Mouse (Mus musculus) spleen, adult 2 months (tissue): Measurements from ENCODE around the gene Junb. TPM values are rescaled to one million over a fixed set of nuclear protein-coding genes. Genes with fewer than 3 reads are reported as not detected.

ENCODE experiments used
- DNase-seq, 2 experiments: peaks; one replicate each; pipeline versions ENCODE4 v3.0.0 to v3.0.0-alpha.2; 2012 to 2021; ENCODE audit warnings: low spot score in 2 of 2, low read depth in 1 of 2
- H3K27ac ChIP-seq: fragments of 200-500 bp; 2 replicates; pipeline ENCODE4 v1.5.1; 2012; ENCODE audit warnings: low read length, inconsistent platforms; ENCODE audit not compliant: insufficient read depth
- H3K27me3 ChIP-seq: fragments of 200-500 bp; 2 replicates; pipeline ENCODE4 v1.6.1; 2012; ENCODE audit warnings: mild to moderate bottlenecking, moderate library complexity, low read length, inconsistent platforms; ENCODE audit not compliant: control insufficient read depth, insufficient read depth
- H3K36me3 ChIP-seq: fragments of 200-500 bp; 2 replicates; pipeline ENCODE4 v1.6.1; 2012; ENCODE audit warnings: mild to moderate bottlenecking, low read length, inconsistent platforms; ENCODE audit not compliant: control insufficient read depth, insufficient read depth
- H3K4me1 ChIP-seq: fragments of 200-500 bp; 2 replicates; pipeline ENCODE4 v1.6.1; 2011; ENCODE audit warnings: inconsistent platforms; ENCODE audit not compliant: control insufficient read depth, insufficient read depth, insufficient read length
- H3K4me3 ChIP-seq: fragments of 200-500 bp; 2 replicates; pipeline ENCODE4 v1.5.1; 2011; ENCODE audit warnings: mild to moderate bottlenecking, inconsistent platforms; ENCODE audit not compliant: insufficient read depth, insufficient read length; ENCODE audit errors: extremely low read depth
- CTCF ChIP-seq: fragments of 200-500 bp; IDR thresholded peaks from 2 replicates; pipeline ENCODE4 v1.5.1; 2011; ENCODE audit warnings: mild to moderate bottlenecking, inconsistent platforms; ENCODE audit not compliant: insufficient read depth, insufficient read length, insufficient replicate concordance; ENCODE audit errors: extremely low read depth
- POLR2A ChIP-seq: fragments of 200-500 bp; IDR thresholded peaks from 2 replicates; pipeline ENCODE4 v1.6.1; 2011; ENCODE audit warnings: low read depth, low read length, inconsistent platforms
- WGBS: fragments of 180-500 bp; shearing (Covaris S2); methylation state at CpG from one replicate; pipeline ENCODE4 v1.1.7; 2018; 5-methylcytosine and 5-hydroxymethylcytosine counted together
- polyA plus RNA-seq: library from polyadenylated mRNA; depleted of rRNA; stranded (reverse); fragments of >200 nt; gene quantifications from 2 replicates; pipeline ENCODE4 v1.2.3, GENCODE M21; 2012

Junb gene
- polyA plus RNA-seq, 1 experiment, result 89.2 TPM

DNA sequence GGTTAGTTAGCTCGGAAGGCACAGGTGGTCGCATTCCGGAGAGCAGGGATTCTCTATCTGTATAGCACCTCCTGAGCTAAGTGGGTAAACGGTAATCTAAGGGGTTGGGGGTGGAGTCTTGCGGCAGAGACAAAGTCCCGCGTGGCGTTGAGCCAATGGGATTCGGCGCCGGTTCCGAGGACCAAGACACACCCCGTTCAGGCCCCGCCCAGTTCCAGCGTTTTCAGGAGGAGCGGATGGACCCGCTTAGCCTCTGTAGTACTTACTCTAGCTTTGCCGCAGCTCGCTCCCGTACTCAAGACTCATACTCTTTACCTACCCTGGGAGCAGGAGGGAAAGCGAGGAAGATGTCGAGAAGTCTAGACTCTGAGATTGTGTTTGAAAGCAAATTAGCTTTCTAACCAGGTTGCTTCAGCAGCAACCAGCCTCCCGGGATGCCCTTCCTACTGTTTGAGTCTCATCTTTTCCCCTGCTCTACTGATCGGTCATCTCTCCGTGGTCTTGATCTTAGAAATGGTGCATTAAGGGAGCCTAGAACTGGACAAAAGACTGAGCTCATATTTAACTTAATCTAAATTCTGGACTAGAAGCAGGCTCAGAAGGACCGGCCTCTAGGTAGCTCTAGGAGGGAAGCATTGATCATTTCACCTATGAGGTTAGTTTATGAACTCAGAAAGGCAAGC is 33.9 kb downstream of the Junb start:
- 8% methylated on average over 26 of the region's 26 CpGs for WGBS
- Histone ChIP-seq H3K36me3 (no peaks in the 10 kb centered on the region), H3K27ac (no peak overlapping the region), H3K4me1 (peaks cover 4% of the 10 kb centered on the region), H3K27me3 (peaks cover 22% of the 10 kb centered on the region), H3K4me3 (no peak overlapping the region)
- TF ChIP-seq CTCF (no peak), POLR2A (no peak)
- no peak for DNase-seq

DNA sequence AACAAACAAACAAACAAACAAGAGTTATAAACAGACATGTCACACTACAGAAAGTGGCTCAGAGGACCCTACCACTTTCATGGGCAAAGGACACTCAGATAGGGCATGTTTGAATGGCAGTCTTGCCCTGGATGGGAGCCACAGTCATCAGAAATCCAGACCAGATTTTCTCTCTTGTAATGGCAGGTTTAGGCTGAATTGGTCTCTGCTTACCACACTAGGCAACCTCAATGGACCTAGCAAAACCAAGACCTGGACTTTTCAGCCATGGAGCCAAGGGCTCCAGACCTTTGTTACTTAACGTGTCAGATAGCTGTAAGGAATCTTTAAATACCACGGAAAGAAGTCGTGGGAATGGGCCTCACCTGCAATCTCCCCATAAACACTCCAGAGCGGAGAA is 34.8 kb downstream of the Junb start:
- Histone ChIP-seq H3K27ac (no peak overlapping the region), H3K36me3 (no peaks in the 10 kb centered on the region), H3K27me3 (peaks cover 22% of the 10 kb centered on the region), H3K4me1 (peaks cover 4% of the 10 kb centered on the region), H3K4me3 (no peak overlapping the region)
- WGBS, result 41% methylated on average over 4 of the region's 4 CpGs
- DNase-seq, result no peak
- TF ChIP-seq POLR2A (no peak), CTCF (no peak)

DNA sequence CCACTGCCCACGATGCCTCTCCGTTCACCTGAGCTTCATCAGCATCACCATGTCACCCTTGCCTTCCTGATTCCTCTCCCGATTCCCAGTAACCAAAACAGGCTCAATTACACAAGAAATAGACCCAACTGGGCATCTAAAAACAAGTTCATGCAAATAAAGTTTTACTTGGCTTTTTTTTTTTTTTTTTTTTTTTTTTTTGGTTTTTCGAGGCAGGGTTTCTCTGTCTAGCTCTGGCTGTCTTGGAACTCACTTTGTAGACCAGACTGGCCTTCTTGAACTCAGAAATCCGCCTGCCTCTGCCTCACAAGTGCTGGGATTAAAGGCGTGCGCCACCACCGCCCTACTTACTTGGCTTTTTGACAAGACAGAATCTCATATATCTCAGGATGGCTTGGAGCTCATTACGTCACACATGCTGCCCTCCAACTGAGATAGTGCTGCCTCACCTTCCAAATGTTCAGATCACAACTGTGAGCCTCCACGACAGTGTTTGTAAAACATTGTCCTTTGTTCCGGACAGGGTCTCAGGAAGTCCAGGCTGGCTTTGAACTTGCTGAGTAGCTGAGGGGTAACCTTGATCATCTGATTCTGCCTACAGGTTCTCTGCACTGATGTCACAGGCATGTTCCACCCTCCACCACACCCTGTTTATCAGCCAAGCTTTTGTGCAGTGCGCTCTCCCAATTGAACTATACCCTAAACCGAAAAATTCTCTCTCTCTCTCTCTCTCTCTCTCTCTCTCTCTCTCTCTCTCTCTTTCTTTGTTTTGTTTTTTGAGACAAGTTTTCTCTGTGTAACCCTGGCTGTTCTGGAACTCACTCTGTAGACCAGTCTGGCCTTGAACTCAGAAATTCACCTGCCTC is 40.7 kb downstream of the Junb start:
- H3K4me3 ChIP-seq, result no peak overlapping the region
- DNase-seq, result no peak
- H3K27ac ChIP-seq, result no peak overlapping the region
- 60% methylated on average over 13 of the region's 13 CpGs for WGBS
- TF ChIP-seq CTCF (no peak), POLR2A (no peak)
- no peaks in the 10 kb centered on the region for H3K36me3 ChIP-seq
- H3K4me1 ChIP-seq, result peaks cover 8% of the 10 kb centered on the region; the same call in 1 of the 2 replicates
- peaks cover 14% of the 10 kb centered on the region for H3K27me3 ChIP-seq

DNA sequence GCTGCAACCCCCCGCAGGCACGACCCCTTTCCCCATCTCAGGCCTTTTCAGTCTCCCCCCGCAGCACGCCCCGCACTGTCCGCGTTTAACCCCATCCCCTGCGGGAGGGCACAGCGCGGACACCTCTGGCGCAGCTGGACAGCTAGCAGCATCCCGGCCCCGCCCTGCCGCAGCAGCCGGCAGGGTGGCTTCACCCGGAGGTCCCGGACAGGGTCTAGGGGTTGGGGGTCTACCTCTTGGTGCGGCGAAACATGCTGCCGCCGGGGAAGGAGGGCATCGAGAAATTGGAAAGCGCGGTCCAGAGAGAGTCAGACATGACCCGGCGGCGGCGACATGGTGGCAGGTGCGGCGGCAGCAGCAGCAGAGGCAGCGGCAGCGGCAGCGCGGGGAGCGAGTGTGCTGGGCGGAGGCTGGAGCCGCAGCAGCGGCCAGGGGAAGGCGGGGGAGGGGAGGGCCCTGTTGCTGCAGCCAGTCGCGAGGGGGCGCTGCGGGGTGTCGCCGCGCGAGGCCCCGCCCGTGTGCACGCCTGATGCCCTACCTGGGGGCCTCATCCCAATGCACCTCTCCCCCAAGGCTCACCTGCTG is 41.5 kb downstream of the Junb start, which contains the start of gene Mast1:
TSS of gene Mast1 (minus strand) at position 398 of the 585 bp plus-strand sequence.
- Histone ChIP-seq H3K4me1 (peaks cover 8% of the 10 kb centered on the region; the same call in 1 of the 2 replicates), H3K36me3 (no peaks in the 10 kb centered on the region), H3K4me3 (peak within 1 kb of the TSS; percentile 47; the same call in 1 of the 2 replicates), H3K27ac (no peak within 1 kb of the TSS), H3K27me3 (peaks cover 14% of the 10 kb centered on the region)
- peak in 1 of 2 experiments; percentile 46 for DNase-seq
- 2% methylated on average over 44 of the region's 50 CpGs for WGBS
- TF ChIP-seq POLR2A (no peak), CTCF (peak; percentile 63)

DNA sequence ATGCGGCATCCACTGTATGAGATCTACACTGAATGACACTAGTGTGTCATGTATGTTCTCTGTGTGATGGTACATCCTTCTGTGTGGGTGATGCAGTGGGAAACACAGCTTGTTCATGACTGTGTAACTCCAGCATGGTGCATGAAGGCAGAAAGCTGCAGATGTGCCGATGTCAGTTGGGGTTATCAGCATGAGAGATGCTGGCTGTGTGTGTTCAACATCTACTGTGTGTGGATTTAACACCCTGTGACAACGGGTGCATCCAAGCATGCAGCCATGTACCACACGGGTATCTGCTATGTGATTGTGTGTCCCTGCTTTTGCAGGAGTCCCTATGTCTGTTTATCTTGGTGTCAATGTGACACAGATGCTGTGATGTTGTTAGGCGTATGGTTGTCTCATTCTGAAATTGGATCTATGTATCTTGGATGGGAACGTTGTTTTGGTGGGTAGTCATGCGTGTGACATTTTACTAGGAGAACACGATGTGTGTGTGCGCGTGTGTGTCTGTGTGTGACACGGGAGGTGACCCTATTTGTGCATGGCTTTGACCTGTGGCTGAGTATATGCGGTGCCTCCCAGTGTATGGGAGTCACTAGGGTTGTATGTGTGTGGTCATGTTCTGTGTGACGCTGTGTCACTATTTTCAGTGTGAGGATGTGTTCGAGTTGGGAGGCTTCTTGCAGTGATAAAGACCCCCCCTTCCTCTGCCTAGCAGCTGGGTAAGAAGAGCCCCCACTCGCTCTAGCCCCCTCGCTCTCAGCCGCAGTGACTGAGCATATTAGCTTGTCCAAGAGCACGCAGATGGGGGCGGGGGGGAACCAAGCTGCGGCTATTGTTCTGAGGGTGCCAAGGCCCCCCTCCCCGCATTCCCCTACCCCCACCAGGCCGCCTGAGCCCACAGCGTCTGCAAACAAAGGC is 42.2 kb downstream of the Junb start:
- Histone ChIP-seq H3K4me3 (no peak overlapping the region), H3K27me3 (peaks cover 14% of the 10 kb centered on the region), H3K36me3 (no peaks in the 10 kb centered on the region), H3K4me1 (peaks cover 8% of the 10 kb centered on the region; the same call in 1 of the 2 replicates), H3K27ac (no peak overlapping the region)
- WGBS, result 24% methylated on average over 23 of the region's 23 CpGs
- no peak for DNase-seq
- no peak for TF ChIP-seq POLR2A
- TF ChIP-seq CTCF, result no peak

DNA sequence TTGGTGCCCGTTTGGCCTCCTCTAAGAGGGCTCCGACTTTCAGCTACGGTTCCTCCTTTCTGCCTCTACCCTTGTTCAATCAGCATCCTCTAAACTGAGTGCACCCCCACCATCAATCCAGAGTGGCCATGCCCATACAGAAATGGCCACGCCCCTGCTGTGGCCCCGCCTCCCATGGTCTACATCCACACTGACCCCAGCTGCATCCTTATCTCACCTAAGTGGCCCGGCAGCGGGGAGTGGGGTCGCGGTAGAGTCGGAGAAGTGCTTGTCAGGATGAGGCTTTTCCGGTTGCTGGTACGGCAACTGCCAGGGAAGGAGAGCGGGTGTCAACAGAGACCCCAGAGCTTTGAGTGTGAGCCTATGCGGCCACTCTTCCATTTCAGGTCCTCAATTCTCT is 43.0 kb downstream of the Junb start:
- TF ChIP-seq CTCF (no peak), POLR2A (no peak)
- Histone ChIP-seq H3K4me3 (no peak overlapping the region), H3K27ac (no peak overlapping the region), H3K4me1 (peaks cover 8% of the 10 kb centered on the region; the same call in 1 of the 2 replicates), H3K36me3 (no peaks in the 10 kb centered on the region), H3K27me3 (peaks cover 14% of the 10 kb centered on the region)
- no peak for DNase-seq
- WGBS, result 5% methylated on average over 14 of the region's 14 CpGs
